30 mouse cellular contexts compared by ENCODE assay signal in the genomic region with DNA sequence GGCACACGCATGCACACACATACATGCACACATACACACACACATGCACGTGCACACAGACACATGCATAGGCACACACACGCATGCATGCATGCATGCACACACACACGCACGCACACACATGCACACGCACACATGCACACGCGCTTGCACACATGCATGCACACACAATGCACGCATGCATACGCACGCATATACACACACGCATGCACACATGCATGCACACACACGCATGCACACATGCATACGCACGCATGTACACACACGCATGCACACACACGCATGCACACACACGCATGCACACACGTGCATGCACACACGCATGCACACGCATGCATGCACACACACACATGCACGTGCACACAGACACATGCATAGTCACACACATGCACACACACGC. TPM values are rescaled to one million over a fixed set of nuclear protein-coding genes. Genes with fewer than 3 reads are reported as not detected.
A peak's percentile ranks its signal among the peaks of the same experiment; 100 is the strongest.
DNase-seq lines count a peak whose midpoint lies in the region; ATAC-seq and TF ChIP-seq lines count a peak whose summit lies in the region.
"Had no signal": no experiment of that assay in that cellular context is flagged by ENCODE, and none has a peak within 500 bp of the region (broad histone marks: within the 10 kb centered on the region; RNA-seq: fewer than 3 reads in every experiment).

No protein-coding gene starts in this region.

- H3K4me3 ChIP-seq in testis, adult 2 months (ENCODE audit: control insufficient read depth, low read depth, low read length) = no peak overlapping the region
- H3K4me3 ChIP-seq in embryonic fibroblast, embryonic 13.5 days (ENCODE audit: insufficient read depth, low read length) = no peak overlapping the region
- H3K4me3 ChIP-seq in hindbrain, embryonic 13.5 days = no peak overlapping the region
- H3K4me3 ChIP-seq: embryonic facial prominence, embryonic 10.5 days; embryonic facial prominence, embryonic 13.5 days; forebrain, embryonic 10.5 days; forebrain, embryonic 13.5 days; heart, embryonic 12.5 days; heart, embryonic 15.5 days; hindbrain, embryonic 10.5 days had no signal

- DNase-seq in CD4-positive, CD25-positive, alpha-beta regulatory T cell, adult 2 months (ENCODE audit: low read depth, low spot score) = peak; percentile 27
- DNase-seq in testis, postnatal 10 days (ENCODE audit: low spot score) = no peak
- DNase-seq in spleen, postnatal 36 days (ENCODE audit: low spot score in 2 of 2) = no peak
- DNase-seq: adrenal gland, adult 2 months; adrenal gland, postnatal 14 days; cerebellum, adult 11-12 months; cerebellum, adult 8-10 months; cerebellum, postnatal 10 days; cerebellum, postnatal 36 days; embryo, embryonic 11 days; gastrocnemius, postnatal 10 days; gastrocnemius, postnatal 36 days; heart, postnatal 10 days; heart, postnatal 36 days had no signal

- TF ChIP-seq POLR2A in testis, adult 2 months (IDR thresholded peaks at IDR 0.05; ENCODE audit: control insufficient read depth, low read depth, low read length) = no peak; the same call in 1 of the 2 replicates
- TF ChIP-seq POLR2A in embryonic fibroblast, embryonic 13.5 days (IDR thresholded peaks at IDR 0.05; ENCODE audit: low read depth, low read length) = no peak

- no peaks in the 10 kb centered on the region for H3K9me3 ChIP-seq in hindbrain, embryonic 13.5 days
- H3K9me3 ChIP-seq: embryonic facial prominence, embryonic 13.5 days; forebrain, embryonic 13.5 days; heart, embryonic 15.5 days; hindbrain, embryonic 10.5 days had no signal

- H3K9ac ChIP-seq in hindbrain, embryonic 13.5 days = no peak overlapping the region
- H3K9ac ChIP-seq: embryonic facial prominence, embryonic 13.5 days; forebrain, embryonic 13.5 days; heart, embryonic 12.5 days; heart, embryonic 15.5 days; hindbrain, embryonic 14.5 days had no signal

- no peak overlapping the region for H3K27ac ChIP-seq in testis, adult 2 months (ENCODE audit: control insufficient read depth, insufficient read depth, low read depth, low read length)
- H3K27ac ChIP-seq in embryonic fibroblast, embryonic 13.5 days (ENCODE audit: insufficient read depth, low read length) = no peak overlapping the region
- no peak overlapping the region for H3K27ac ChIP-seq in hindbrain, embryonic 13.5 days
- H3K27ac ChIP-seq: embryonic facial prominence, embryonic 10.5 days; embryonic facial prominence, embryonic 13.5 days; forebrain, embryonic 10.5 days; forebrain, embryonic 13.5 days; heart, embryonic 15.5 days; hindbrain, embryonic 10.5 days; hindbrain, embryonic 14.5 days; hindbrain, postnatal 0 days had no signal

- no peak for ATAC-seq in CD4-positive, CD25-positive, alpha-beta regulatory T cell, adult 4 months
- ATAC-seq in hindbrain, embryonic 13.5 days (ENCODE audit: low FRiP score) = no peak
- ATAC-seq: forebrain, embryonic 13.5 days; forebrain, embryonic 16.5 days; hindbrain, postnatal 0 days; inflammation-experienced regulatory T-cells, adult 6 months; Patski had no signal

- H3K4me1 ChIP-seq in testis, adult 2 months (ENCODE audit: control insufficient read depth, insufficient read depth, low read length) = peaks cover 1% of the 10 kb centered on the region; the same call in 1 of the 2 replicates
- no peaks in the 10 kb centered on the region for H3K4me1 ChIP-seq in embryonic fibroblast, embryonic 13.5 days (ENCODE audit: control insufficient read depth, insufficient read depth, low read length)
- no peaks in the 10 kb centered on the region for H3K4me1 ChIP-seq in hindbrain, embryonic 13.5 days (replicated peaks)
- H3K4me1 ChIP-seq: embryonic facial prominence, embryonic 13.5 days; forebrain, embryonic 13.5 days; heart, embryonic 12.5 days; heart, embryonic 15.5 days had no signal

- no peaks in the 10 kb centered on the region for H3K36me3 ChIP-seq in testis, adult 2 months (ENCODE audit: control insufficient read depth, insufficient read depth, low read length)
- H3K36me3 ChIP-seq in hindbrain, embryonic 13.5 days = no peaks in the 10 kb centered on the region
- H3K36me3 ChIP-seq: embryonic facial prominence, embryonic 10.5 days; embryonic facial prominence, embryonic 13.5 days; forebrain, embryonic 10.5 days; heart, embryonic 12.5 days; heart, embryonic 15.5 days; hindbrain, embryonic 10.5 days had no signal

- H3K27me3 ChIP-seq in testis, adult 2 months (ENCODE audit: control insufficient read depth, insufficient read depth, low read length) = no peaks in the 10 kb centered on the region
- H3K27me3 ChIP-seq in hindbrain, embryonic 13.5 days = 0 out of 2 replicates have a peak, but pooled peaks cover 4% of the 10 kb centered on the region
- H3K27me3 ChIP-seq: embryonic facial prominence, embryonic 13.5 days; forebrain, embryonic 13.5 days; heart, embryonic 12.5 days; Patski had no signal

- WGBS in hindbrain, embryonic 13.5 days = 98% methylated on average over 23 of the region's 23 CpGs

- no peak overlapping the region for H3K4me2 ChIP-seq in hindbrain, embryonic 13.5 days
- H3K4me2 ChIP-seq: embryonic facial prominence, embryonic 13.5 days; forebrain, embryonic 13.5 days; heart, embryonic 12.5 days; heart, embryonic 15.5 days; hindbrain, embryonic 14.5 days had no signal

- peak; percentile 66; the same call in 1 of the 2 replicates for TF ChIP-seq CTCF in testis, adult 2 months (IDR thresholded peaks at IDR 0.05; ENCODE audit: control insufficient read depth, insufficient read depth, insufficient replicate concordance, low read depth, low read length)
- TF ChIP-seq CTCF in embryonic fibroblast, embryonic 13.5 days (IDR thresholded peaks at IDR 0.05; ENCODE audit: borderline replicate concordance, insufficient read depth, low read length) = 0 out of 2 replicates have a peak, but pooled peaks have one; percentile 14

RNA-seq across cellular contexts. Expression of a gene that starts 16.9 kb away (rescaled TPM):
- polyA plus RNA-seq in CD4-positive, CD25-positive, alpha-beta regulatory T cell, adult 4 months (2017; shearing (Covaris generic)) = 100 to 1,000 TPM in 1 of 2 experiments, 10 to 100 TPM in 1; 99.5 to 157 TPM
- polyA plus RNA-seq in testis, adult 2 months (2012; rRNA removed) = 0.10 TPM in 1 of 2 replicates, not detected in the other
- 0.25 TPM in 1 of 2 replicates, not detected in the other for polyA plus RNA-seq in embryonic fibroblast, embryonic 13.5 days (2011; ENCODE audit: insufficient read length, low read depth, missing spikeins)
- polyA plus RNA-seq in hindbrain, embryonic 13.5 days (2015; fragmentation: Nextera tagmentation; extraction: Ambion mirVana) = 0.69 and 0.82 TPM in 2 replicates
- polyA plus RNA-seq: Patski had no signal

RNA-seq across cellular contexts. Expression of a gene that starts 34.4 kb away (rescaled TPM):
- 100 to 1,000 TPM; 102 to 165 TPM for polyA plus RNA-seq in CD4-positive, CD25-positive, alpha-beta regulatory T cell, adult 4 months (2017; shearing (Covaris generic))
- polyA plus RNA-seq in testis, adult 2 months (2012; rRNA removed) = 3.3 and 4.5 TPM in 2 replicates
- polyA plus RNA-seq in embryonic fibroblast, embryonic 13.5 days (2011; ENCODE audit: insufficient read length, low read depth, missing spikeins) = 45.7 and 58.6 TPM in 2 replicates
- 4.1 and 4.2 TPM in 2 replicates for polyA plus RNA-seq in hindbrain, embryonic 13.5 days (2015; fragmentation: Nextera tagmentation; extraction: Ambion mirVana)

Comparison
In these comparisons a context has a peak if more than half of its experiments do, and no peak if none do; other contexts are left out.
1. RNA of a gene that starts 16.9 kb away (polyA plus RNA-seq): 99.5 to 157 TPM in CD4-positive, CD25-positive, alpha-beta regulatory T cell, adult 4 months; 0.69 to 0.82 TPM in hindbrain, embryonic 13.5 days, 0.25 TPM in embryonic fibroblast, embryonic 13.5 days and 0.10 TPM in testis, adult 2 months; every median in the first group is over 10 times any median in the second.